Mouse (Mus musculus) B cell, adult 62 days (primary cell): Measurements from ENCODE around the gene Mbd3l1. TPM values are rescaled to one million over a fixed set of nuclear protein-coding genes. Genes with fewer than 3 reads are reported as not detected.

Source experiments
- total RNA-seq: library from RNA; stranded (reverse); gene quantifications from 4 replicates; pipeline ENCODE4 v1.2.4, GENCODE M21; 2023

Gene Mbd3l1
- total RNA-seq: not detected in 4 replicates

GRCm38 (mm10) chr9:18478168-18478567, at the start of gene Mbd3l1, which contains the start of gene Zfp558:
TSS of gene Mbd3l1 (plus strand) at chr9:18478359.
TSS of gene Zfp558 (minus strand) at chr9:18478268.

GRCm38 (mm10) chr9:18430354-18430753, 47.8 kb upstream of the Mbd3l1 start, which contains the start of gene Mbd3l2:
TSS of gene Mbd3l2 (plus strand) at chr9:18430654.

Other genes starting within 250 kb of the Mbd3l1 start
- gene Chordc1, start 186.2 kb upstream of the Mbd3l1 start, total RNA-seq: 79.8 to 88.8 TPM (median 84.0 TPM) in 4 replicates
- not detected in 4 replicates for gene Naalad2, start 75.4 kb upstream of the Mbd3l1 start, total RNA-seq
- not detected in 4 replicates for gene Ubtfl1, start 73.9 kb upstream of the Mbd3l1 start, total RNA-seq
- not detected in 4 replicates for gene Mbd3l2, start 47.7 kb upstream of the Mbd3l1 start, total RNA-seq
- gene Zfp558, start 91 bp upstream of the Mbd3l1 start, total RNA-seq: 0.69 to 1.9 TPM (median 1.5 TPM) in 4 replicates
- 0.03 to 0.50 TPM (median 0.03 TPM) in 3 of 4 replicates, not detected in the other for gene Muc16, start 196.2 kb downstream of the Mbd3l1 start, total RNA-seq